Mouse (Mus musculus) 3134 (cell line): ENCODE data around the gene Clstn2.

Experiments used
- DNase-seq: peaks from one replicate; pipeline ENCODE4 v3.0.0-alpha.2; 2011; ENCODE audit warnings: low spot score; ENCODE audit not compliant: insufficient read length; ENCODE audit errors: extremely low read depth

Clstn2 gene

GRCm38 (mm10) chr9:97695278-97695677, 337.7 kb downstream of the Clstn2 start:
- DNase-seq, result no peak

DNA sequence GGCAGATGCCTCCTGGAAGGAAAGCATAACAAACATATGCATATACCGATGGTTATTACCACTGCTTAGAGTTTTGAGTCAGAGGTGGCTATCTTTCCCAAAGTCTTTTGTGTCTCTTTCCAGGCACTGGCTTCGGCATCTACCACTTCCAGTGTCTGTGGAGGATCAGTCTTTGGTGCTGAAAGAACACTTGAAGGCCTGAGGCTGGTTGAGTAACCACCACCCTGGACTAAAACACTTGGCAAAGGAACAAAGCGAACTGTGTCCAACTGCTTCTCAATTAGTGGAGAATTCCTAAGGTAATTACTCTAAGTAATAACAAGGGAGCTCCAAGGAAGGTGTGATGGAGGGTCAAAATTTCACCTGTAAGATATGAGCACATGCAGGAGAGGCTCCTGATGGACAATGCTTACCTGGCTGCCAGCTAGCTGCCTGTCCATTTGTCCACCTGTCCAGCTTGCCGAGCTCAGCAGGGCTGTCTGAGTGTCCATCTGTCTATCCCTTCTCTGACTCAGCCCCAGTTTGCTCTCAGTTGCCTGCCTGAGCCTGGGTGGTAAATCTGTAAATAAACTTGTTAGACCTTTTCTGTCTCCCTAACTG, 346.1 kb downstream of the Clstn2 start:
- DNase-seq, result no peak

DNA sequence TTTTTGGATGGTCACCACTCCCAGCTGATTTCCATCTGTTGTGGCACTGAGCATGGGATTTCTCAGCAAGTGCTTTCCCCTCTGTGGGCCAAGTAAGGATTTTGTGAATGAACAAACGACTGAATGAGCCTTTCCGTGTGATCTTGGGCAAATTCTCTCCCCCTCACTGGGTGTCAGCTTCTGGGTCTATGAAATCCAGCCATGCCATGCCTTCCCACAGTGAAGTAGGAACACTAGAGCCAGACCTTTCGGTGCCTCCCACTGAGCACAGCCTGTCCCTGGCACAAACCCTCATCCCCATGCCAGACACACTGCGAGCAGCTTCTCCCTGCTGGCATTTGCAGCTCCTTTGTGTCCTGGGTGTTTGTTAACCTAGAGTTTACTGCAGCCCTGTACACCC, 347.3 kb downstream of the Clstn2 start:
- DNase-seq, result no peak

DNA sequence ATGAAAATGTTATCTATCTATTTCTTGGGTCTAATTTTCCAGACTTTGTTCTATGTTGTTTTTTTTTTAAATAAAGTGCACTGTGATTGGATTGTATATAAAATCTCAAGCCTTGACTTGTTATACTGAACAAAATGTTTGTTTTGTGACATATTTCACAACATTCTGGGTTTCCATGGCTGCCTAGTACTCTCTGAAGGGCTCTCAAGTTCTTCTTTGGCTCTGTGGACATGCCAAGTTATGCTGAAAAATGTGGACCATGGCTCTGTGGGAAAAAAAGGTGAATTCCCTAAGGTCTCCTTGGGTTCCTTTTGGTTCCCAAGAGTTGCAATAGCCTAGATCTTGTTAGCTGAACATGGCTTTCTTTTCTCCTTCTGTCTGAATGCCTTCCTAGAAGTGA, 353.1 kb downstream of the Clstn2 start:
- DNase-seq, result no peak

- DNase-seq, result no peak
Measured at GRCm38 (mm10) chr9:97679106-97679505, 353.9 kb downstream of the Clstn2 start.

DNA sequence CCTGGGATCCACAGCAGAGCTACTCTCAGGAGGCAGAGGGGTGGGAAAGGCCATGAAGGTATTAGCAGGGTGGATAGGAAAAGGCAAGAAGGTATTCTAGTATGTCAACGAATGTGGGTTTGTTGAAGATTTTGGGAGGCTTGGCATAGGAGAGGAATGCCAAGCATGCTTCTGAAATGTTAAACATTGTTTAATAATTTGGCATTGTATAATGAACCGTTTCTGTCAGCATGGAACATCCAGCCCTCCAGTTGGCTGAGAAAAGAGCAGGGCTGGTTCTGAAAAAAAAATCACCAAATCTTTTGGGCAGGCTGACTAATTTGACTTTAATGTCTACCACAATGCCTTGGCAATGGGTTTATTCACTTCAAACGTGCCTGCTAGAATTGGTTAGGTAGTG, 355.9 kb downstream of the Clstn2 start:
- DNase-seq, result no peak

DNA sequence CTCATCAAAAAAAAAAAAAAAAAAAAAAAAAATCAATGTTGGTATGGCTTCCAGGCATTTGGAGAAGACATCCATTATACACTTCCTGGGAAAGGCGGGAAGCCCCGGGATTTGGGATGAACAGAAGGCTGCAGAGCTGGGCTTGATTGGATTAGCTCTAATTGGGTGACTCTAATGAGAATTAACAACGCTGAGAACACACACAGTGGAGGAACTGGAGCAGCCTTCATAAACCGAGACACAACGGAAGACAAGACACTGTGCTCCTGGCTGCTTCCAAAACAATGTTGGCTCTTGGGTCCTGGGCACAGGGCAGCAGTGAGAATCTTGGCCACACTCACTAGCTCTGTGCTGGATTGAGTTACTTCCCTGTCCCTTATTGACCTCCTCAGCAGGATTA, 360.3 kb downstream of the Clstn2 start:
- DNase-seq, result no peak

GRCm38 (mm10) chr9:97672224-97672623, 360.8 kb downstream of the Clstn2 start:
- no peak for DNase-seq

GRCm38 (mm10) chr9:97670666-97671065, 362.3 kb downstream of the Clstn2 start:
- DNase-seq, result no peak

GRCm38 (mm10) chr9:97660989-97661388, 372.0 kb downstream of the Clstn2 start:
- DNase-seq, result no peak

- DNase-seq, result no peak
Measured at GRCm38 (mm10) chr9:97658736-97659135, 374.2 kb downstream of the Clstn2 start.

DNA sequence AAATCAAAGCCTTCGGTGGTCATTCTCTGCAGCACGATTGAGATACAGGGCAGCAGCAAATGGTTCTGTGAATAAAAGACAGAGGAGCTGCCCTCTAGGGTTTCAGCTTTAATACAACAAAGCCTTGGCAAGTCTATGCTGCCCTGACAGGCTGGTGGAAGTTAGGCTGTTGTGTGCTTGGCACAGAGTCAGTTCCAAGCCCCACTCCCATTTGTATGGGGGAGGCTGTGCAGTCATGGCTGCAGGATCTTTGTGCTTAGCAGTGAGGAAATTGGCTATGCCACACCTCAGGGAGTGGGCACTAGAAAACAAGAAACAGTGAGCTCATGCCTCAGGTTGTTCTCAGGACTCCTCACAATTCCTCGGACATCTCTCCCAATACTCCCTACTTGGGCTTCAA, 384.6 kb downstream of the Clstn2 start:
- DNase-seq, result no peak

- no peak for DNase-seq
Measured at GRCm38 (mm10) chr9:97645746-97646145, 387.2 kb downstream of the Clstn2 start.

GRCm38 (mm10) chr9:97642396-97642795, 390.6 kb downstream of the Clstn2 start:
- DNase-seq, result no peak

GRCm38 (mm10) chr9:97639967-97640549, 392.9 kb downstream of the Clstn2 start:
- no peak for DNase-seq

DNA sequence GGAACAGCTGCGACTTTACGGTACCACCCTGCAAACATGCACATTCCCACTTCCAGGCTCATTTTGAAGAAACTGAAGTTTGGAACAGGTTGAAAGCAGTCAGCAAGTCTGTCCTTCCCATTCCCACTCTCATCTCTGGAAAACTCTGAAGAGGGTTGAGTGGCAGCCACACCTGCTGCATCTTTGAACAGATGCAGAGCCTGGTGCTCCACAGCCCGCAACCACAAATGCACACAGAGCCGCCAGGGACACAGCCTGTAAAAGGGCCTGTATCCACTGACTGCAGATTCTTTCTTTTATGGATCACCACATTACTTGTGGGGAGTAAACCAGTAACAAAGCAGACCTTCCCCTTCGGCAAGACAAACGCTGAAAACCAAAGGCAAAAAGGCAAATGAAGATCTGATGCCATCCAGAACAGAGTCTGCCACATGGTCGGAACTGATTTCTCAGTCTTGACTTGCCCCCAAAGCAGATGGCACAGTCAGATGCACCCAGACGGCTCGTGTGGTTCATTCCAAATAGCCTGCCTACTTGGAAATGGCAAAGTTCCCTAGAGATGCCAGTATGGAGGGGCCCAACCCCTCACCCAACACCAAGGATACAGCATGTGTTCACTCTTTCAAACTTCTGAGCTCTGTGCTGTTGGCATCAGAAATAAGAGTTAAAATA, 394.2 kb downstream of the Clstn2 start:
- no peak for DNase-seq

DNA sequence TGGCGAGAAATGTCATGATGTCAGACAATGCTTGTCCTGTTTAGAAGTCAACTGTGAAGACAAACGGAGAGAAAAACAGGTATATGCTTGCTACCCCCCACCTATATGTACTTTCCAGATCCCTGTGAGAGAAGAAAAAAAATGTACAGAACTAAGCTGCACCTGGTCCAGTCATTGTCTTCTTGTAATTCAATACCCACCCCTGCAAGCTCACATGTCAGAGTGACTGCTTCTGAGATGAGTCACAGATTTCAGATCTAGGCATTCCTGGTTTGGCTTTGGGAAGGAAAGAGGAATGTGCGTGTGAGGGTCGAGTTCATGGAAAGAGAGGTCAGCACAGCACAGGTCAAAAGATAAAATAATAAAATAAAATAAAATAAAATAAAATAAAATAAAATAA, 397.6 kb downstream of the Clstn2 start:
- DNase-seq, result no peak

- DNase-seq, result no peak
Measured at GRCm38 (mm10) chr9:97634831-97635230, 398.1 kb downstream of the Clstn2 start.

DNA sequence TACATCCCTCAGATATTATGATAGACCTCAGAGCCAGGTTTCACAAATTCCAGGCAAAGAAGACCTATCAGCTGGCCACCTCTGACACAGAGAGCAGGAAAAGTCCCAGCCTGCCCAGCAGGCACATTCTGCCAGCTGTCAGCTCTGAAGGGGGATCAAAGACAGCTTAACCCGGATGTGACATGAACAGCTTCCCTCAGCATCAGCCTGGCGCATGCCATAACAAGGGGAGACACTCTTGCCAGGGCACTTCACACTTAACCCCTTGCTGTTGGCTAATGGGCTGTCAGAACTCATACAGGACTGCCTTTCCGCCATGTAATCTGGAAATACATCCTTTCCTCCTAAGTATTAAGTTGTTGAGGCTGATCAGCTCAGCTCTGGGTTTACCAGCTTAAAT, 403.8 kb downstream of the Clstn2 start:
- no peak for DNase-seq

GRCm38 (mm10) chr9:97628361-97628908, 404.5 kb downstream of the Clstn2 start:
- no peak for DNase-seq

DNA sequence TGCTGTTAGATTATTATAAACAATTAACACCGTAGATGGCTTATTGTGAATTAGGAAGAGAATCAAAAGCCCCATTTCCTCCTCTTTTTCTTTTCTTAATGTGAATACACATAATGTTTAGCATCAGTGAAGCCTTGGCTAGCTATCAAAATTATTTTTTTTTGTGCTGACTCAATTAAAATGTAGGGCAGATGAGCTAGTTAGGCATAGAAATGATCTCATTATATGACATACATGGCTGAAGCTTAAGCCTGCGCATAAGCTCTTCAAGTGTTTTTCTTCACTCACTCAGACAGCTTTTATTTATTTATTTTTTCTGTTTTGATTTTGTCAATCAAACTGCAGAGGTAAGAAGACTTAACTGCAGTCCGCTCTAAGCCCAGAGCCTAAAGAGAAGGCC, 405.1 kb downstream of the Clstn2 start:
- DNase-seq, result no peak

GRCm38 (mm10) chr9:97610566-97610965, 422.4 kb downstream of the Clstn2 start:
- DNase-seq, result no peak
